Mouse (Mus musculus) megakaryocyte-erythroid progenitor cell, adult 5 weeks (primary cell): ENCODE results near the gene Clec3a. TPM values are rescaled to one million over a fixed set of nuclear protein-coding genes. Genes with fewer than 3 reads are reported as not detected.

ENCODE experiments used
- polyA plus RNA-seq: library from polyadenylated mRNA; stranded (reverse); fragments of >175 nt; gene quantifications from 2 replicates; pipeline ENCODE4 v1.2.3, GENCODE M21; 2012

The Clec3a gene
- polyA plus RNA-seq = not detected in 2 replicates

DNA sequence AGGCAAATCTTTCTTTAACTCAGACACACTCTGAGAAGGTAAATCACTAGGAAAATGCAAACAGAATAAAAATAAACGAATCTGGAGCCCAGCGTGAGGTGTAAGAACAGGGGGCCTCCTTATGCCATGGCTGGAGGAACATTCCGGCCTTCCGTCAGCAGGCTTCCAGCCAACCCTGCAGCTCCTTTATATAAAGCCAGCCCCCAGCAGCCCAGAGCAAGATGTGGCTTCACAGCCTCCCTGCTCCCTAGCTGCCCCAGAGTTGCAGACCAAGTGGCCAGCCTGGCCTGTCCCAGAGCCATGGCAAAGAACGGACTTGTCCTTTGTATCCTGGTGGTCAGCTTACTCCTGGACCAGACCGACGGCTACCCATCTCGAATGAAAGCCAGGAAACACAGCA is at the start of gene Clec3a:
Clec3a (plus strand) TSS at position 301 of the 400 bp plus-strand sequence.

DNA sequence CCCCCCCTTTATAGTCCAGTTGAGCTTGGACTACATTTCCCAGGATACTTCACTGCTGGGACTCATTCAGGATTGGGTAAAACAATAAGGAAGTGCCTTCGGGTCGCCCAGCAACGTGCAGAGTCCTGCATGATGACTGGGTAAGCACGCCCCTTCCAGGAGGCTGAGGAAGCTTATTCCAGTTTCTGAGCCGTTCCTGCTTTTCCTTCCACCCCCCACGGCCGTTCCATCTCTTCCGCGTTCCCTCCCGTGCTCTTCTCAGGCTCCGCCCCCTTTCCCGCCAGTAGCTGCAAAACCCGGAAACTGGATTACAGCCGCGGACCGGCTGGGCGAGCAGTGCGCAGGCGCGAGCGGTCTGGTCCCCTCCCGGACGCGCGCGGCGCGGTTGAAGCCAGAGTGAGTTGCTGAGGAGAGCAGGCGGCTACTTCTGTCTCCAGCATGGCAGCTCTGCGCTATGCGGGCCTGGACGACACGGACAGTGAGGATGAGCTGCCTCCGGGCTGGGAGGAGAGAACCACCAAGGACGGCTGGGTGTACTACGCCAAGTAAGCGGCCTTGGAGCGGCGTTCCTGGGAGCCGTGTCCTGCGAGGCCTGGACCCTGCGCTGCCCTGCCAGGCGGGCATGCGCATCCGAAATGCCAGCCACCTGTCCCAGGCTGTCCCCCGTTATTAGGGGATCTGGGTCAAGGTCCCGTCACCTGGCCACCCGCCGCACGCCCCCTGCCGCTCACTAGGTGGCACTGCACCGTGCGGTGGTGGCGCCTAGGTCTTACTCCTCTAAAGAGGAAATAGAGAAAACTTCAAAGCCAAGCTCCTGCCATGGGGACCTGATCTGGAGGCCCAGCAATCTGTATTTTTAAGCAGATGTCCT is 21.7 kb downstream of the Clec3a start, which contains the start of gene Wwox:
Wwox (plus strand) TSS at position 322 of the 871 bp plus-strand sequence.

Other genes starting within 250 kb of the Clec3a start
- gene Vat1l, start 212.5 kb upstream of the Clec3a start, polyA plus RNA-seq = not detected in 2 replicates
- gene Wwox, start 21.6 kb downstream of the Clec3a start, polyA plus RNA-seq = 9.0 and 10.4 TPM in 2 replicates